Mouse (Mus musculus): ENCODE measurements at regions not wholly inside any gene's neighbourhood (a gene's known extent, or its start where the extent isn't known, plus 50 kb on each side); places are given as distances from the start of the nearest gene placed in this dataset.

- Histone ChIP-seq H3K27ac (ENCODE audit: control insufficient read depth, insufficient read depth, low read depth, low read length, poor library complexity) (no peak overlapping the region), H3K4me1 (ENCODE audit: control insufficient read depth, insufficient read depth, low read length) (no peaks in the 10 kb centered on the region), H3K4me3 (replicated peaks; ENCODE audit: control insufficient read depth, low read depth, low read length) (no peak overlapping the region)
- TF ChIP-seq CTCF (IDR thresholded peaks at IDR 0.05; ENCODE audit: control insufficient read depth, insufficient read depth, low read length), result no peak
- no peak for TF ChIP-seq POLR2A (IDR thresholded peaks at IDR 0.05; ENCODE audit: borderline replicate concordance, control insufficient read depth, low read depth, low read length)
- WGBS, result 63% methylated on average over 5 of the region's 5 CpGs
Measured at GRCm38 (mm10) chr5:128499033-128499432, 66.2 kb upstream of the Tmem132d start.

DNA sequence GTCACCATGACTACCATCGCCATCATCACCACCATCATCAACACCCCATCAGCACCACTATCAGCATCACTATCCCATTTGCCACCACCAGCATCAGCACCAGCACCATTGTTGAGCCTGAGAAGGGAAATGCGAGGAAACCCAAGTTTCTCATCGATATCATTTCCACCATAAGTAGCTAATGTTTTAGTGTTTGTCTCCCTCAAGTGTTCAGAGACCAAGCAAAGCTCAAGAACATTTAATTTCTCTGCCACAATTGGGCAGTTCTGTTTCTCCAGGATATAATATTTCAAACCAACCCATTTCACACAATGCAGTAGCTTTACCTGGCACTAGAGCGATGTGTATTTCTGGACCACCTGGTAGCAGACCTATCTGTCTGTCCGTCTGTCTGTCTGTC lies 59.7 kb upstream of the Tmem132d start:
- WGBS, result 77% methylated on average over 5 of the region's 5 CpGs
- Histone ChIP-seq H3K27ac (ENCODE audit: control insufficient read depth, insufficient read depth, low read depth, low read length, poor library complexity) (no peak overlapping the region), H3K4me3 (replicated peaks; ENCODE audit: control insufficient read depth, low read depth, low read length) (no peak overlapping the region), H3K4me1 (ENCODE audit: control insufficient read depth, insufficient read depth, low read length) (no peaks in the 10 kb centered on the region)
- TF ChIP-seq POLR2A (IDR thresholded peaks at IDR 0.05; ENCODE audit: borderline replicate concordance, control insufficient read depth, low read depth, low read length) (no peak), CTCF (IDR thresholded peaks at IDR 0.05; ENCODE audit: control insufficient read depth, insufficient read depth, low read length) (no peak)

DNA sequence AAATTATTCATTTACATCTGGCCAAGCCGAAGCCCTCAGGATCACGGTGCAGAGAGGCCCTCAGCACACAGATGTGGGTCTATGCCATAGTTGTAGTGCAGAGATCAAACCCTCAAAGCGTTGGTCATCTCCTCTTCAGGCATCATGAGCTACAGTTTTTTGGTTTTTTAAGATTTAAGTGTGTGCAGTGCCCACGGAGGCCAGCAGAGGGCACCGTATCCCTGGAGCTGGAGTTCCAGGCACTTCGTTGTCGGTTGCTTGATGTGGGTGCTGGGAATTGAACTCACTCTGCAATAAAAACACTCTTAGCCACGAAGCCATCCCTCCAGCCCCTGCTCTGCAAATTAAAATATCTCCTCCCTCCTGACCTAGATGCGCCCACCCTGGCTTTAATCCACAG lies 58.3 kb upstream of the Tmem132d start:
- TF ChIP-seq POLR2A (IDR thresholded peaks at IDR 0.05; ENCODE audit: borderline replicate concordance, control insufficient read depth, low read depth, low read length), result no peak
- TF ChIP-seq CTCF (IDR thresholded peaks at IDR 0.05; ENCODE audit: control insufficient read depth, insufficient read depth, low read length), result 0 out of 2 replicates have a peak, but pooled peaks have one; percentile 27
- no peaks in the 10 kb centered on the region for H3K4me1 ChIP-seq (ENCODE audit: control insufficient read depth, insufficient read depth, low read length)
- no peak overlapping the region for H3K27ac ChIP-seq (ENCODE audit: control insufficient read depth, insufficient read depth, low read depth, low read length, poor library complexity)
- 34% methylated on average over 9 of the region's 9 CpGs for WGBS
- H3K4me3 ChIP-seq (replicated peaks; ENCODE audit: control insufficient read depth, low read depth, low read length), result no peak overlapping the region

GRCm38 (mm10) chr5:128488872-128489580 lies 56.1 kb upstream of the Tmem132d start:
- no peak overlapping the region for H3K27ac ChIP-seq (ENCODE audit: control insufficient read depth, insufficient read depth, low read depth, low read length, poor library complexity)
- WGBS, result 69% methylated on average over 4 of the region's 4 CpGs
- no peak overlapping the region for H3K4me3 ChIP-seq (replicated peaks; ENCODE audit: control insufficient read depth, low read depth, low read length)
- TF ChIP-seq CTCF (IDR thresholded peaks at IDR 0.05; ENCODE audit: control insufficient read depth, insufficient read depth, low read length) (no peak), POLR2A (IDR thresholded peaks at IDR 0.05; ENCODE audit: borderline replicate concordance, control insufficient read depth, low read depth, low read length) (no peak)
- H3K4me1 ChIP-seq (ENCODE audit: control insufficient read depth, insufficient read depth, low read length), result no peaks in the 10 kb centered on the region

DNA sequence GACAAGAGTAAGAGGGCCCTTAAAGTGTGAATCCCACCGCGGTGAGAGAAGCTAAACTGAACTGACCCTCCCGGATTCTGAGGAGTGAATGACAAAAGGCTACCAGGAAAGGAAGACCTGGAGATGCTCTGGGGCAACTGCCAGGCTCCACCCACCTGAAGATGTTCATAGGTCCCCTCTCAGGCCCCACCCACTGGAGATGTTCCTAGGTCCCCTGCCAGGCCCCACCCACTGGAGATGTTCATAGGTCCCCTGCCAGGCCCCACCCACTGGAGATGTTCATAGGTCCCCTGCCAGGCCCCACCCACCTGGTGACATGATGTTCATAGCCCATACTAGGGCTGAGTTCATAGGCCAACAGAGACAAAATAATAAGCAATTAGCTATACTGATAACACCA lies 54.5 kb upstream of the Tmem132d start:
- Histone ChIP-seq H3K4me3 (replicated peaks; ENCODE audit: control insufficient read depth, low read depth, low read length) (no peak overlapping the region), H3K4me1 (ENCODE audit: control insufficient read depth, insufficient read depth, low read length) (no peaks in the 10 kb centered on the region), H3K27ac (ENCODE audit: control insufficient read depth, insufficient read depth, low read depth, low read length, poor library complexity) (no peak overlapping the region)
- WGBS, result 69% methylated on average over 3 of the region's 3 CpGs
- TF ChIP-seq CTCF (IDR thresholded peaks at IDR 0.05; ENCODE audit: control insufficient read depth, insufficient read depth, low read length) (no peak), POLR2A (IDR thresholded peaks at IDR 0.05; ENCODE audit: borderline replicate concordance, control insufficient read depth, low read depth, low read length) (no peak)

GRCm38 (mm10) chr5:128484116-128484515 lies 51.2 kb upstream of the Tmem132d start:
- Histone ChIP-seq H3K4me1 (ENCODE audit: control insufficient read depth, insufficient read depth, low read length) (no peaks in the 10 kb centered on the region), H3K4me3 (replicated peaks; ENCODE audit: control insufficient read depth, low read depth, low read length) (no peak overlapping the region), H3K27ac (ENCODE audit: control insufficient read depth, insufficient read depth, low read depth, low read length, poor library complexity) (no peak overlapping the region)
- WGBS, result 47% methylated on average over 6 of the region's 6 CpGs
- TF ChIP-seq CTCF (IDR thresholded peaks at IDR 0.05; ENCODE audit: control insufficient read depth, insufficient read depth, low read length), result no peak
- TF ChIP-seq POLR2A (IDR thresholded peaks at IDR 0.05; ENCODE audit: borderline replicate concordance, control insufficient read depth, low read depth, low read length), result no peak

GRCm38 (mm10) chr5:128483441-128483810 lies 50.5 kb upstream of the Tmem132d start:
- Histone ChIP-seq H3K27ac (ENCODE audit: control insufficient read depth, insufficient read depth, low read depth, low read length, poor library complexity) (no peak overlapping the region), H3K4me3 (replicated peaks; ENCODE audit: control insufficient read depth, low read depth, low read length) (no peak overlapping the region), H3K4me1 (ENCODE audit: control insufficient read depth, insufficient read depth, low read length) (no peaks in the 10 kb centered on the region)
- TF ChIP-seq CTCF (IDR thresholded peaks at IDR 0.05; ENCODE audit: control insufficient read depth, insufficient read depth, low read length), result no peak
- TF ChIP-seq POLR2A (IDR thresholded peaks at IDR 0.05; ENCODE audit: borderline replicate concordance, control insufficient read depth, low read depth, low read length), result no peak
- WGBS, result 12% methylated on average over 13 of the region's 13 CpGs

DNA sequence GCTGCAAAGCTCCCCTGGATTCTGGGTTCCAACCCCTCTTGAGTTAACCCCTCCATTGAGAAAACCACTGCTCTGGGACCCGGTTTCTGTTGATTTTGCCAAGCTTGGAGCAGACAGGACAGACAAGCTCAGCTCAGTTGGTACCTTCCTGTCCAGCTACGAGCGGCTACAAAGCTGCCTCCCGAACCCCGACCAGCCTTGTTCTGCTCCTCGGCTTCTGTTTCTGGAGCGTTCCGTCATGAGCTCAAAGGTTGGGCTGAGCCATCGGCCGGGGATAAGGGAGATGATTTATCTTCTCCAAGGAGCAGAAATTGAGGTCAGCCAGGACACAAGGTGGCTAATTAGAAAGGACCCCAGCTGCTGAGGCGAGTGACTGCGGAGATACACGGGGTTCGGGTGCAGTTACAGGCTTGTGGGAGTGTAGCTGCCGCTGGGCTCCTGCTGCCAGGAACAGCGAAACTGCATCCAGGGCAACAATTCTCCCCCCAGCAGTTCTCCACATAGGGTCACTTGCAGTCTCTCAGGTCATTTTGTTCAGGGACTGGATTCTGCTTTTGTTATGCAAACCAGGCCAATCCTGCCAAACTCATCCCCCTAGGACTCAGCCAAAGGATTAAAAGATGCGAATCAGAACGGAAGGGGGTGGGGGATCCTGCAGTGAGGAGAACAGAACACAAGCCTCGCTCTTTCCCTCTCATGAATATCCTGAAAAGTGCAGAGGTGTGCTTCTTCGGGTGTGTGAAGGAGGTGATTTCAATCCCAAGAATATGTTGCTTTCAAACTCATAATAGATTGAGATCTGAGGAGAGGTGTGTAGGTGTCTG lies 50.0 kb upstream of the Tmem132d start:
- WGBS, result 6% methylated on average over 20 of the region's 20 CpGs
- TF ChIP-seq CTCF (IDR thresholded peaks at IDR 0.05; ENCODE audit: control insufficient read depth, insufficient read depth, low read length), result no peak
- TF ChIP-seq POLR2A (IDR thresholded peaks at IDR 0.05; ENCODE audit: borderline replicate concordance, control insufficient read depth, low read depth, low read length), result no peak
- H3K4me3 ChIP-seq (replicated peaks; ENCODE audit: control insufficient read depth, low read depth, low read length), result no peak overlapping the region
- H3K27ac ChIP-seq (ENCODE audit: control insufficient read depth, insufficient read depth, low read depth, low read length, poor library complexity), result no peak overlapping the region
- H3K4me1 ChIP-seq (ENCODE audit: control insufficient read depth, insufficient read depth, low read length), result no peaks in the 10 kb centered on the region
